Mouse (Mus musculus) lung, postnatal 0 days (tissue): ENCODE data around the gene P2ry6.

Experiments
- CTCF ChIP-seq: IDR thresholded peaks from 2 replicates; pipeline ENCODE4 v1.5.1; 2016; ENCODE audit warnings: antibody characterized with exemption, mild to moderate bottlenecking
- EP300 ChIP-seq: IDR thresholded peaks from 2 replicates; pipeline ENCODE4 v1.6.1; 2016; ENCODE audit warnings: antibody characterized with exemption, mild to moderate bottlenecking, control low read depth

GRCm38 (mm10) chr7:100999623-101000022 is 25.2 kb upstream of the P2ry6 start:
- TF ChIP-seq CTCF = no peak
- TF ChIP-seq EP300 = no peak
